Mouse (Mus musculus) embryo, embryonic 11 days (tissue): ENCODE measurements at regions not wholly inside any gene's neighbourhood (a gene's known extent, or its start where the extent isn't known, plus 50 kb on each side); places are given as distances from the start of the nearest gene placed in this dataset.

ENCODE experiments used
- DNase-seq: peaks from one replicate; pipeline ENCODE4 v3.0.0-alpha.2; 2015

DNA sequence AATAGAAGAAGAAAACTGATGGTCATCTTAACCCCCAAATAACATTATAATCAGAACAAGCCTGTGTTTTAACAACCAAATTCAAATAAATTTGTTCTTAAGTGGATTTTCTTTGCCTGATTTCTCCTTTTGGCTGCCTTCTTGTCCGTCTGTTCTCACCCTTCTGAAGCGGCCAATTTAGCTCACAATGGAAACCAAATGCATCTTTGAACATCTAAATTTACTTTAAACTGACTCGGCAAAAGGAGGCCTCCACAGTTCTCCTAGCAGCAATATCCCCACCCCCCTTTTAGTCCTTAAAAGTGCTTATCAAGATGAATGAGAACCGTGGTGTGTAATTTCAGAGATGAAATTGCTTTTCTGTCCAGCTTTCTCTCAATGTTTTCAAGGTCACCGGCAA is 389.6 kb upstream of the Adamts16 start:
- no peak for DNase-seq

DNA sequence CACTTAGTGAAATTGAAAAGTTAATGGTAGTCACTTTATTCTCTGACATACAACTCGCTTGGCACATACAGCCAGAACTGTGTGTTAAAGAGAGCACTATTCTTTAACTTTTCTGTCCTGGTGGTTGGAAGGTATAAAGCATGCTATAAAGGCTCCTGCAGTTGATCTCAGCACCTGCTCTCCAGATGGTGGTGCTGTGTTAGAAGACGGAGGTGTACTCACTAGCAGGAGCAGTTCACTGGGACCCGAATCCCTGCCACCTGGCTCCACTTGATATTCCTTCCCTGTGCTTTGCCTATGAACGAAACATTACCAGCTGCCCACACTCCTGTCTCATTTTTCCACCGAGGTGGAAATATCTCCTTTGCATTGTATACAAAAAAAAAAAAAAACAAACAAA is 373.2 kb upstream of the Adamts16 start:
- no peak for DNase-seq

DNA sequence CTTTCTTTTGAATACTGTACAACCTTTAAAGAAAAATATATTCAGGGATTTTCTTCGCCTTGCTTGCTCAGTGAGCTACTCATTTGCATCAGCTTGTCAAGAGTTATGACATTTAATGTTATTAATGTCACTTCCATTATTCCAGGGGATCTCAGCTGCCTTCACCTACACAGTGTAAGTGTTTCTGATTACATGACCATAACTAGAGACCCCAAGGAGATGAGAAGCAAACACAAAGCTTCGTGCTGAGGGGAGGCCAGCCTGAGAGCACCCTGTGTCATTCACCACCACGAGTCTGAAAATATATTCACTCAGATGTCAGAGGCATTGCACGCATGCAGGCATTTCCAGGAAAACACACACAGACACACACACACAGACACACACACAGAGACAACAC is 369.8 kb upstream of the Adamts16 start:
- no peak for DNase-seq

DNA sequence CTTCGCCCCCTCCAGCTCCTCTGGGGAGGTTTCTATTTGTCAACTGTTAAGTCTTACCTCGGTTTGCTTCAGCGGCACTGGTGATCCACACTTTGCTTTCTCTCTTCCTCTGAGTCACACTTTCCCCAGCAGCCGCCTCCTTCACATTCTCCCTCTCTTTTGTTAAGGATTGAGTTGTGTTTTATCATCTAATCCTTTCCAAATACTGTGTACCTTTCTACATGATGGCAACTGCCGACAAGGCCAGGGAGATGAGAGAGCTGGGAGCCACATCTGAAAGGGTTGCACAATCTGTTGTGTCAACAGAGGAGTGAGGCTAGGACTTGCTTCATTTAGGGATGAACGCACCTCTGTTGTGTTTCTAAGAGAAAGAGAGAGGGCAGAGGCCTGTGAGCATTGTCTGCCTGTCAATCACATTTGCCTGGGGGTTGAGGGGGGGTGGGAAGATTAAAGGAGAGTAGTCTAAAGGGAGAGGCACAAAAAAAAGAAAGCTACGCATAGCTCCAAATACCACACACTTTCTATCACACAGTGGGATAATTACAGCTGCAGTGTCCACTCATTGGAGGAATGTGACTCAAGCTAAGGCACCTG is 369.1 kb upstream of the Adamts16 start:
- no peak for DNase-seq

DNA sequence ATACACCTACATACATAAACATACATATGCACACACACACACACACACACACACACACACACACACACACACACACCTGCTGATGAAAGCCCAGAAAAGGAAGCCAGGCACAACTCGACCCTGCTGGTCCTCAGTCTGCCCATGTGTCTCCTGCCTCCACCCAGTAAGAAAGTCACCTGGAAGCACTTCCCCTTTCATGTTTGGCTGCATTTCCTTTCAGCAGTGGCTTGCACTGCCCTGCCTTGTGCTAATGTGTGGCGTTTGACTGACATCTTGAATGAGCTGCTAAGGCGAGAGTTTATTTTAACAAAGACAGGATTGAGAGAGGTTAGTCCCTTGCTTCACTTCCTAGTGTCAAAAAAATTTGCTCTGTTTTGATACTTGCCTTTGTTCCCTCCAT is 364.1 kb upstream of the Adamts16 start:
- no peak for DNase-seq

DNA sequence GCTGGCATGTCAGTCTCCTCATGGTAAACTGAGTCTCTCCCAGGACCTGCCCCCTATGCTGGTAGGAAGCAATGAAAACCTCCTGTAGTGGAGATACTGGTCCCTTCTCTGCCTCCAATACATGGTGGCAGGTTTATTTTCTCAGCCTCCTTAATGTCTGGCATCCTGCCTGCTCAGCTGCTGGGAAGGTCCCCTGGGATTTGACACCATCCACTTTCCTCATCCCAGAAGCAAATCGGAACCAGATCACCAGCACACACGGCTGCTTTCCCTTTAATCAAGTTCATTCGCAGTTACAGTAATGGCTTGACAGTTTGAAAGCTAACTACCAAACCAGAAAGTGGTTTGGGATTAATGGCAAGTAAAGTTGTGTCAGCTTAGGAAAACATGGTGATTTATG is 359.0 kb upstream of the Adamts16 start:
- DNase-seq = no peak

DNA sequence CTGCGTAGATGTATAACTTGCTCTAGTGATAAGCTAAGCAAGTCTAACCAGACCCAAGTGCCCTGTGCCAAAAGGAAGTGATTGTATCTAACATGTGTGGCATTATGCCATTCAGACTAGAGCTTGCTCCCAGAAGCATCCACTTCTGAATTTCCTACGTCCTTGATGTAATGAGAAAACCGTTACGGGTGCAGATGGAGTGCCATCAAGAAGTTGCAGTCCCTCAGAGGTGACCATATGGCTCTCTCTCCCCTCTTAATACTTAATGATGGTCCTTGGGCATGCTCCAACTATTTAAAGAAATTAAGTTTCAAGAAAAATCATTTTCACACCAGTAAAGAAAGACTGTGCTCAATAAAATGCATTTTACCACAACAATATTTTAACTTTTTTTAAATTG is 354.1 kb upstream of the Adamts16 start:
- no peak for DNase-seq

DNA sequence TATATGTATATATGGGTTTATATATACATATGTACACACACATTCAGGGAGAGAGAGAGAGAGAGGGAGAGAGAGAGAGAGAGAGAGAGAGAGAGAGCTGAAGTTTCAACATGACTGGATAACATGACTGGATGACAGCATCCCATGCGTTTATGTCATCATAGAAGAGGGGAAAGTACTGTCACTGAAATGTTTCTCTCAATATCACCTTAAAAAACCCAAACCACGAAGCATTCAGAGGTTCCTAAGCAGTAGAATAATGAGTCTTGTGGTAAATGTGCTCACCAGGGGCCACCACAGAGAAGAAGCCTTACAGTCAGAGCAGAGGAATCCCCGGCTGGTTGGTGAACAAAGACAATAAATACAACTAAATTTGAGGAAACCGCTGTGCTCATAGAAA is 342.9 kb upstream of the Adamts16 start:
- DNase-seq = no peak

DNA sequence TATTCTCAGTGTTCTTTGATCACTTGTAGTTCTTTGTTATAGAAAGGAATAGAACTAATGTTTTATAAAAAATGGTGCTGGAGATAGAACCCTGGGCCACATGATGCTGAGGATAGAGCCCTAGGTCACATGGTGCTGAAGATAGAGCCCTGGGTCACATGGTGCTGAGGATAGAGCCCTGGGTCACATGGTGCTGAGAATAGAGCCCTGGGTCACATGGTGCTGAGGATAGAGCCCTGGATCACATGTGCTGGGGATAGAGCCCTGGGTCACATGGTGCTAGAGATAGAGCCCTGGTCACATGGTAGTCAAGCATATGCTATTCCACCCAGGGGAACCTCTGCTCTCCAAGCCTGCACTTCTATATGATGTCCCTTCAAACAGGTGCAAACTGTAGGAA is 337.5 kb upstream of the Adamts16 start:
- DNase-seq = no peak

DNA sequence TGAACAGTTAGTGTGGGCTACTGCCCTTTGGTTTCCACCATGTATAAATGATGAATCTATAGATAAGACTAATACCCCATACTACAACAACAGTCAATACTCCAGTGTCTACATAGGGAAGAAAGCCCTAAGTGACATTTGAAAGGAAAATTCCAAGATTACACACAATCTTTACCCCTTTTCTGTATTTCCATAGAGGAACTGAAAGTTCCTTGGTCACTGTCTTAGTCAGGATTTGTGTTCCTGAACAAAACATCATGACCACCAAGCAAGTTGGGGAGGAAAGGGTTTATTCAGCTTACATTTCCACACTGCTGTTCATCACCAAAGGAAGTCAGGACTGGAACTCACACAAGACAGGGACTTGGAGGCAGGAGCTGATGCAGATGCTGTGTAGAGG is 332.7 kb upstream of the Adamts16 start:
- DNase-seq = no peak

DNA sequence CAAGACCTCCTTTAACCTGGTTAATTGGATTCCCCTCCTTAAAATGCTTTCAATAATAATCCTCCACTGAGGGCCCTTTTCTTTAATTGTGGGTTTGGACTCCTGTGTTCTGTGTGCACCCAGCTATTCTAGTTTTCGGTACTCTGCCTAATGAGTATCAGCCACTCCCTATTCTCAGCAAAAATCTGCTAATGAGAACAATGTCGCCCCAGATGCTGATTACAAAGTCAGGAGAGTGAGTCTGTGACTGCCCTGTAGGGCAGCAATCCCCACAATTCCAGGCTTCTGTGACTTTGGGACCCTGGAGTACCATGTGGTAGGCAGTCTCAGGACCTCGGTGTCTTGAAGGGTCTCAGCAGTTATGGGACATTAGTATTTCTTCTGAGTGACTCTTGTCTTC is 324.6 kb upstream of the Adamts16 start:
- DNase-seq = no peak

DNA sequence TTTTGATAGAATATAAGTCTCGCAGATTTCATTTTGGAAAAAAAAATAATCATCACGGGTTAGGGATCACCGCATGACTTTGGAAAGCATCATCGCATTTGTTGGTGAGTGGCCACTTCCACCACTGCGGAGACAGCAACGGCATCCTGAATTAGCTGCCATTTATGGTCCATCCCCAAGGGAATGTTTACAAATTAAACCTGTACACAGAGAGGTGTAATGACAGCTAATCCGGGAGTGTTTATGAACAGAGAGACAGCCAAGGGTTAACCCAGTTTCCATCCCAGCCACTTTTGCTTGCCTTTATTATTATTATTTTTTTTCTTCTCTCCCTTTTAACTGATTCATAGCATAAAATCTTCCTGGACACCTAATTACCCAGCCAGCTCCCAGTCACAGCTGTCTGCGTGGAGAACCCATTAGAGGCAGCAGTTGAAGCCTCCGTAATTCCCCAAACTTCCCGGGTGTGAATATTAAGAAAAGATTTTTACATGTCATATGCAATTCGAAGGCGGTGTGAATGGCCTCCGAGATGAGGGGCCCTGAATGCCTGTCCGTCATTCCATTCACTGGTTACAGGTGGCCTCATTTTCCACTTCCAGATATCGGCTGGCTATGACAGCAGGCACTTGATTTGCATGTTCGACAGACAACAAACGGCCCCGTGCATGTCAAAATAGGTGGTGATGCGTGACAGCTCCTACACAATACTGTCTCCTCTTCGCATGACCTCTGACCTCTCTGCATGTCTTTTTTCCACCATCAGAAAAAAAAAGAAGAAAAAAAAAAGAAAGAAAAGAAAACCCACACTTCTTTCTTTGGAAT is 323.7 kb upstream of the Adamts16 start:
- DNase-seq = peak; percentile 50

DNA sequence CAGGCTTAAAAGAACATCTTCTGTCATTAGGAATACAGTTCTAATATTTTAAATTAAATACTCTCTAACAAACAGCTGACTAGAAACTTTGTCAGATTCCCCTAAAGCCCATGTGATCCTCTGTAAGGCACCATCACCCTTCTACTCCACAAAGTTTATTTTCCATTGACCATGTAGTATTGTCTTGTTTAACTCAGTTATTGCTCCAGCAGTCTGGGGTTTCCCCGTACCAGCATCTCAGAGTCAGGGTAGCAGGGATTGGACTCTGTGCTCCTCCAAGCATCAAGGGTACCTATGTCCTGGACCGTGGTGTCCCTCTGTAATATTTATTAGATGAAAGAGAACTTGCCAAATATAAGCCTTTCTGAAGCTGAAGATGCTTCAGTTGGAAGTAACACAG is 322.4 kb upstream of the Adamts16 start:
- DNase-seq = no peak

DNA sequence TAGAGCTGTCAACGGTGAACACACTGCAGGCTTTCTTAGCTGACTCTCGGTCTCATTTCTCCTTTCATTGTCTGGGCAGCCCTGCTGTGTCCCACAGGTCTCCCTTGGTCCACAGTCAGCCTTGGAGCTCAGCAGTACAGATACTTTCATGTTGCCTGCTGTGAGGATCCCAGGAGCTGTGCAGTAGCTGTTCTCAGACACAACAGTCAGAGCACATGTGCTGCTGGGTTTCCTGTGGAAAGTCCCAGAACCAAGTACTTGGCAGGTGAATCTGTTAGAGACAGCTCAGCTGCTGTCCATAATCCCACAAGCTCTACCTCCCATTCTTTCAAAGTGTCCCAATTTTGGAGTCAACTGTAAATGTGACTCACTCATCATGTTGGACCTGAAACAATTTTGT is 321.3 kb upstream of the Adamts16 start:
- DNase-seq = no peak

DNA sequence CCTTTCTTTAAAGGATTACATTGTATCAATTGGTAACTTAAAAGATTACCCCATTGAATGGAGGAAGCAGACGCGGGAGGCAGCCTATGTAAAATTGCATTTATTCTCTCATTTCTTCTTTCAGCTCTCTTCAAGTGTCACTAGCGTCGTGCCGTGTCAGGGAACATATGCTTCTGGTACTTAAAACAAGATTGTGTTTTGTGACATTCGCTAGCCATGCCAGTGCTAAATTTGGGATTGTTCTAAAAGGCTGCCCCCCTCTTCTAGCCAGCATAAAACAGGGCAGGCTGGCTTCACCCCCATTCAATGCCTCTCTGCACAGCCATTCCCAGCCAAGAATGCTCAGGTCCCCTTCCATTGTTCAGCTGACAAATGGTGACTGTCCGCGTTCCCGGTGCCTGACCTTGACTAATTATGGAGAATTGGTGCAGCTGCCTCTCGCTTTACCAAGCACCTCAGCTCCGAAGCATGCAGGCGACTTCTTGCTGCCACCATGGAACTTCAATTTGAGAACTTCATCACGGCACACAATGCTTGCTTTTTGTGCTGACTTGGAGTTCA is 316.8 kb upstream of the Adamts16 start:
- peak; percentile 82 for DNase-seq

DNA sequence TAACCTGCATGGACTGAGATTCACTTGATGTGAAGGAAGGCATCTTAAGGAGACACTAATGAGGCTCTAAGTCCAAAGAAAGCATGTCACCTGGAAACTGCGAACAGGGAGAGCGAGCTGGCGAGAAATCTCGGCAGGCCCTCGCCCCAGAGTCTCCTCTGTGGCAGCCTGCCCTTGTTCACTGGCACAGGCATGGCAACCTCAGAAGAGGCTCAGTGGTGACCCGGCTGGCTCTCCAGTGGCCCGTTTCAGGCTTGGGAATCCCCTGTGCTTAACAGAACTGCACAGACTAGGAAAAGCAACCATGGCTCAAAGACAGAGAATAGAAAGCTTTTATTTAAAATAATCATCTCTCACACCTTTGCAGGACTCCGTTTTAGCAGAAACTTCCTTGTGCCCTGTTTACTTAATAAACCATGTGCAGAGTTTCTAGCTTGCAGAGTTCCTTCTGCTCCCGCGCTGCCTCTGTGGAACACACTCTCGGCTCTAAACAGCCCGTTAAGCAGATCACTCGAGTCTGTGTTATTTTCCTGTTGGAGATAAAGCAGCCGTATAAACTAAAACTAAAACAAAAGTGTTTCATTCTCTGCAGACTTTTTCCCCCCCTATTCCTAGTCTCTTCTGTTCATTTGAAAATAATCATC is 316.2 kb upstream of the Adamts16 start:
- DNase-seq = peak; percentile 41

DNA sequence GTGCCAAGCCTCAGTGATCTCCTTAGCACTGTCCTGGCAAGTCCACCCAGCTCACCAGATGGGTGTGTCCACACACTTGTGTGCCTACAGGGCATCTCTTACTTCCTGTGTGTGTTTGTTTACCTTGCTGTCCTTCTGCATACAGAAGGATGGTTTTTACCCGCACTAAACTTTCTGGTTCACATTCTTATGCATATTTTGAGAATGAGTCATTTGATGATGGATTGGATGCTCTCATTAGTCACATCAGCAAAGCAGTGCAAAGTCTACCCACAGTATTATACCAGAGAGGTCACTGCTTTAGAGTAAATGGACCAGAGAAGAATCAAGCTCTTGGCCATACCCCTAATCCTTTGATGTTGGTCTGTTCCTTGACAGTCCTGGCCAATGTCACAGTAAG is 308.5 kb upstream of the Adamts16 start:
- DNase-seq = no peak

DNA sequence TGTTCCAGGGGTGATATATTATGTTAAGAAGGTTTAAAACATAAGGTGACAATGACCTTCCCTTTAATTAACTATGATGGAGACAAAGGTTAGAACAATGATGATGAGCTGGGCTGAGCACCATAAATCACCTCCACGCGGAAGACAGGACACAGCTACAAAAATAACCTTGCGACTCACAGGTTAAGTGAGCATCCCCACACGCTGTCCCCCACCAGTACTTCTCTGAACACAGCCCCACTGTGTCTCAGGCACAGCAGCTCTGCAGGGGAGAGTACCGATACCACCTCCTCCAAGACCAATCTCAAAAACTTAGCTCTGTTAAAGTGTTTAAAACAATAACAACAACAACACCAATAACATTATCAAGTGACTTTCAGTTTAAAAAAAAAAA is 307.7 kb upstream of the Adamts16 start:
- DNase-seq = no peak

DNA sequence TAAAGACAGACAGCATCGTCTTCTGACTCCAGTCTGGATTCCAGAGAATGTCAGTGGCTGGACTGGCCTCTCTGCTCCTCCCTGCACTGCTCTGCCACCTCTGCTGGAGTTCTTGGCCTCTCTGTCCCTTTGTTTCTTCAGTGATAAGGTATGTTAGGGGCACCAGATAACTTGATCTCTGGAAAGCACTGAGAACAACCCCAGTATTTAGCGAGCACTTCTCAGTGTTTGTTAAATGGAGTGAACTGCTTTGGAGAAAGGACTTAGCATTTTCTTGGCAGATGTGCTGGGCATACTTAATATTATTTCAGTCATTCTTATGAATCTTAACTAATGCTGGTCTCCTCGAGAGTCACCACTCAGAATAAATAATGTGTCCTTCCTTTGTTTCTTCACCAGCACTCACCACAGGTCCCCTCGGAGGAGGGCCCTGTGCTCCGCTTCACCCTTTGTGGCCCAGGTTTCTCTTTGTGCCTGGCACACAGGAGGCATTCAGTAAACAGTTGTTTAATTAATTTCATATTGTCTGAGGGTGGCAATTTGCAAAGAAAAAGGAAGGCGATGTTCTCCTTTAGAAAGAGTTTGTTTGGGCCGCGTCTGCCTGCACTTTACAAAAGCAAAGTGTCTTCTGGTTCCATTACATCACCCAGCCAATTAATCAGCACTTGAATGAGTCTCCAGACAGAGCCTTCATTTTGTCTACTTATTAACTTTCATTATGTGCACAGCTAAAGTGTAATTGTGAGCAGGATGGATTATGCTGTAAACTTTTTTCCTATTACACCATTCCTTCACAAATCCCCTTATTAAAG is 307.1 kb upstream of the Adamts16 start:
- peak; percentile 34 for DNase-seq

DNA sequence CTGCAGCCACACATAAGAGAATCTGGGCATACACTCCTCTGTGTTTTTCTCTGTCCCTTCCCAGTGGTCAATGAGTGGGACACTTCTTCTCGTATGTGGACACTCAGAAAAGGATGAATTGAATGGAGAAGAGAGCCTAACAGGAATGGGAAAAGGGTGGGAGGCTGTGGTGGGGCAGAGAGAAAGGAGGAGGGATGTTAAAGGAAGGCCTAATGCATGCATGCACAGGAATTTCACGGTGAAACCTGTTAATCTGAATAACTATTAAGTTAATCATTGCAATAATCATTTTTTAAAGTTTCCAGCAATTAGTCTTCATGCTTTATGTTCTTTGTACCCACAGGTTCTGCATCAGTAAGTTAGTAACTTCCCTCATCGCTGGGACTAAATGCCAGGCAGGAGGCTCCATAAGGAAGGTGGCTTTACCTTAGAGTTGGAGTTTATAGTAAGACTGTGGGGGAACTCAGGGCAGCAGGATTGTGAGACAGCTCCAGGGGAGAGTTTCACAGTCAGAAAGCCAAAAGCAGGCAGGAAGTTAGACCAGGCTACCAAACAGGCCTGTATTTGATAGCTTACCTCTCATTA is 305.3 kb upstream of the Adamts16 start:
- no peak for DNase-seq

DNA sequence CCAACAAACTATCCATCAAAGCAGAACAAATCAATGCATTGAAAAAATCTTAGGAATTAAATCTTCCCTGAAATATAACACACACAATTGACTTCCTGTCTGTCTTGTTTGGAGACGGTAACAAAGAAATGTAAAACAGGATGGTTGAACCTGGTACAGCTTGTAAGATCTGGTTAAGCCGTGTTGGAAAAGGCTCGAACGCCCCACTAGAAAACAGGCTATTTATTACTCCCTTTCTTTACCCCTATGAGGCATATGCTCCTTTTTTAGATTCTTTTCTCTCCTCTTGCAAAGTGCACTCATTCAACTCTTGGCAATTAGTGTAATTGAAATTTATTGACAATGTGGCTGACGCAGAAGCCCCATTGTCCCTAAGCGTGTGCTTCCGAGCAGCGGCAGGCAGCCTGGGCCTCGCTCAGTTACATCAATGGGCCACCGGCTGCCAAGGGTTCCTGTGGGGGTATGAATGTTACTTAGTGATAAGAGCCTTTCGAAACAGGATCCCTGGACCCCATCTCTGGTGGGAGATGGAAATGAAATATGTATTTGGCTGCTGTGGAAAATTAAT is 297.2 kb upstream of the Adamts16 start:
- DNase-seq = peak; percentile 48

DNA sequence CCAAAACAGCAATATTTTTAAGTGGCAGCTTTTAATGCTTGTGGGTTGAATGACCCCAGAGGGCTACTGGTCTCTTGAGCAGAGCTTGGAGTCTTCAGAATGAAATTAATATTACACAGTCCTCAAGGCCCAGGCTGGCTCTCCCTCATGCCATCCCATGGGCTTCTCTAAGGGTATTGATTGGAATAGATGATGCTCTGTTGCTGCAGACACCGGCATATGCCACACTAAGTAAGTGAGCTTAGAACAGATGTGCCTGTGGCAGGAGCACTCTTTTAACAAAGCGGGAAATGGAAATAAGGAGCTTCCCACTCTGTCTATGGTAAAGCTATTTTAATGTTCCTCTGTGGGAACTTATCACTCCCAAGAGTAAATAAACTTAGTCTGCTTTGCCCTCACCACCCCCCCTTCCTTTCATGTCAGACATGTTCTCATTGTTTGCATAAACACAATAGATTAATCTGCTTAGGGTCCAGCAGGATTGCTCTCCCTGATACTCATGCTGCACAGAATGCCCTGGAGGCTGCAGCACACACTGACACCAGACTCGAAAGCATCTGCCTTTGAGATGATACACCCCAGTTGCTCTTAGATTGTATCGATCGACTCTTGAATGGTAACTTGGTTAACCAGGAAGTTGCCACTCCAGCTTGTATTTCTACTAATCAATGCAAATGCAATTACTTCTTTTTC is 294.5 kb upstream of the Adamts16 start:
- DNase-seq = peak; percentile 18
